Mouse (Mus musculus) myocyte (in vitro differentiated cells): Measurements from ENCODE around the gene Fgf18.

Source experiments
- MAX ChIP-seq: IDR thresholded peaks from one replicate; pipeline ENCODE4 v1.6.1; 2011; ENCODE audit warnings: low read depth, mild to moderate bottlenecking, control low read depth
- MYOG ChIP-seq, 3 experiments: IDR thresholded peaks; one replicate each; pipeline ENCODE4 v1.6.1; 2011; ENCODE audit warnings: control low read depth in 2 of 3, low read depth in 2 of 3, mild to moderate bottlenecking in 2 of 3; ENCODE audit not compliant: insufficient read length in 2 of 3, control insufficient read depth in 1 of 3, insufficient read depth in 1 of 3
- POLR2A ChIP-seq: IDR thresholded peaks from one replicate; pipeline ENCODE4 v1.6.1; 2011; ENCODE audit warnings: low read depth, mild to moderate bottlenecking, control low read depth, moderate library complexity; ENCODE audit not compliant: insufficient read length
- POLR2AphosphoS2 ChIP-seq: IDR thresholded peaks from one replicate; pipeline ENCODE4 v1.6.1; 2011; ENCODE audit warnings: low read depth, control low read depth; ENCODE audit not compliant: insufficient read length

DNA sequence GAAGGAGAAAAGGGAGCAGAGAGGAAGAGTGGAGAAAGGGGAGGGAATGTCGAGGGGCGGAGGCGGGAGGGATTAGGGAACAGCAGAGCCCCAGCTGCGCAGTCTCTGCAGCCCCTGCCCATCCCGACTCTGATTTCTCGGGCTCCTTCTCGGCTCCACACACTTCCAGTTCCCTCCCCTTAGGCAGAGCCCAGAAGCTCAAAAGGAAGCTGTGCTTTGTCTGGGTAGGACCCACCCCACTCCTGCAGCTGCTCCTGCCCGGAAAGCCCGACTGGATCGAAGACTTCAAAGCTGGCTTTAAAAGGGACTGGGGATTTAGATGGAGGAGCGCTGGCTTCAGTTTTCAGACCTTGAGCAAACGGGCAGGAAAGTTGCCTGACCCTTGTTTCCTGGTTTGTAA, 46.5 kb upstream of the Fgf18 start:
- TF ChIP-seq POLR2AphosphoS2, result no peak
- TF ChIP-seq MYOG (IDR thresholded peaks at IDR 0.05; ENCODE audit: control insufficient read depth in 1 of 3, insufficient read depth in 1 of 3, insufficient read length in 2 of 3, low read depth in 2 of 3), result no peak
- no peak for TF ChIP-seq POLR2A
- TF ChIP-seq MAX, result no peak
